In genomic region chr13:65563303-65563702, GRCm38 (mm10) we compare ENCODE assay signal across 20 mouse cellular contexts. TPM values are rescaled to one million over a fixed set of nuclear protein-coding genes. Genes with fewer than 3 reads are reported as not detected.
DNase-seq lines count a peak whose midpoint lies in the region; TF ChIP-seq lines count a peak whose summit lies in the region.
"Not testable (repeated sequence)": the region's sequence is repeated elsewhere in the genome, so short reads cannot be mapped to it uniquely, and the experiment has no call there.
"Had no signal": no experiment of that assay in that cellular context is flagged by ENCODE, and none has a peak within 500 bp of the region (broad histone marks: within the 10 kb centered on the region; RNA-seq: fewer than 3 reads in every experiment).

No protein-coding gene starts in this region.

- not testable (repeated sequence) for H3K9ac ChIP-seq in ES-Bruce4 (ENCODE audit: low read depth, poor library complexity, severe bottlenecking); ES-E14 (ENCODE audit: insufficient read depth, low read depth, low read length, poor library complexity, severe bottlenecking)

- not testable (repeated sequence) for TF ChIP-seq POLR2A in ES-Bruce4 (IDR thresholded peaks at IDR 0.05; ENCODE audit: insufficient read depth, low read length)

- not testable (repeated sequence) for TF ChIP-seq EP300 in ES-Bruce4 (IDR thresholded peaks at IDR 0.05; ENCODE audit: insufficient read depth, low read depth, low read length)

- not testable (repeated sequence) for H3K27me3 ChIP-seq in ES-Bruce4 (ENCODE audit: control insufficient read depth, insufficient read depth, low read length, poor library complexity, severe bottlenecking)

- H3K4me3 ChIP-seq in ES-Bruce4 (ENCODE audit: low read depth, low read length) (peak overlapping the region; percentile 45), ES-E14 (ENCODE audit: insufficient read depth in 1 of 2, low read depth in 1 of 2, low read length in 2 of 2, poor library complexity in 1 of 2, severe bottlenecking in 1 of 2) (peak overlapping the region; percentile 32 to 50; a peak in 3 of 4 replicates)

- H3K9me3 ChIP-seq in ES-Bruce4 (replicated peaks; ENCODE audit: control insufficient read depth, insufficient read depth, low read length, poor library complexity, severe bottlenecking); ES-E14 (ENCODE audit: control insufficient read depth, insufficient read depth, low read depth, low read length): not testable (repeated sequence)

- H3K27ac ChIP-seq in ES-Bruce4 (ENCODE audit: insufficient read depth, low read length); ES-E14 (ENCODE audit: insufficient read depth, low read depth, low read length, poor library complexity, severe bottlenecking): not testable (repeated sequence)

- in situ Hi-C loops in ES-E14 (cut with MboI; ENCODE audit: low sequenced_read_pairs in 2 of 2, unreplicated experiment in 2 of 2) = not testable (repeated sequence)

- DNase-seq in ES-E14 (ENCODE audit: low read depth, low spot score) = not testable (repeated sequence)
- peak; percentile 4 for DNase-seq in ZHBTc4 (ENCODE audit: low read depth, low spot score)
- peak; percentile 87 for DNase-seq in heart, adult 11 months

- not testable (repeated sequence) for TF ChIP-seq CTCF in ES-Bruce4 (IDR thresholded peaks at IDR 0.05; ENCODE audit: low read depth, low read length)

- not testable (repeated sequence) for H3K4me1 ChIP-seq in ES-Bruce4 (ENCODE audit: control insufficient read depth, insufficient read depth, low read length); ES-E14 (ENCODE audit: control insufficient read depth in 2 of 2, insufficient read depth in 2 of 2, low read length in 2 of 2, poor library complexity in 1 of 2)

- not testable (repeated sequence) for H3K36me3 ChIP-seq in ES-Bruce4 (ENCODE audit: control insufficient read depth, insufficient read depth, low read length, poor library complexity, severe bottlenecking); ES-E14 (ENCODE audit: control insufficient read depth, insufficient read depth, low read length, poor library complexity, severe bottlenecking)

RNA-seq across cellular contexts. Expression of gene Gm10139, which starts 50.8 kb away (rescaled TPM):
- 11.9 and 12.2 TPM in 2 replicates for polyA plus RNA-seq in ES-Bruce4 (2011; ENCODE audit: insufficient read depth, insufficient read length, low read depth, missing spikeins)
- total RNA-seq in ES-E14 (2012; rRNA removed) = not detected in 2 replicates
- total RNA-seq: adrenal gland, adult 2 months; adrenal gland, postnatal 10 days; adrenal gland, postnatal 25 days; adrenal gland, postnatal 4 days; common myeloid progenitor, adult 5-6 weeks; forebrain, postnatal 0 days; MEL had no signal
- polyA plus RNA-seq: adrenal gland, adult 2 months; brain, embryonic 14.5 days; C2C12; embryonic facial prominence, embryonic 11.5 days; embryonic facial prominence, embryonic 13.5 days; embryonic facial prominence, embryonic 15.5 days; erythroblast, embryonic 14.5 days; forebrain, embryonic 10.5 days; forebrain, embryonic 13.5 days; forebrain, embryonic 15.5 days; forebrain, postnatal 0 days had no signal
